Mouse (Mus musculus) embryonic facial prominence, embryonic 11.5 days (tissue): Measurements from ENCODE around the gene Sall1. TPM values are rescaled to one million over a fixed set of nuclear protein-coding genes. Genes with fewer than 3 reads are reported as not detected.
A peak's percentile ranks its signal among the peaks of the same experiment; 100 is the strongest.

ENCODE experiments used
- ATAC-seq: fragments of 200-750 bp; cut with Nextera tagmentation; replicated peaks from 2 replicates; pipeline ENCODE4 v1.8.0; 2017; ENCODE audit warnings: low read depth; ENCODE audit not compliant: insufficient number of reproducible peaks, low FRiP score, low TSS enrichment
- DNase-seq: peaks from one replicate; pipeline ENCODE4 v3.0.0-alpha.2; 2015; ENCODE audit warnings: low spot score
- H3K27ac ChIP-seq: fragments of 300-500 bp; sonication (generic); replicated peaks from 2 replicates; pipeline ENCODE4 v1.5.1; 2014; ENCODE audit warnings: mild to moderate bottlenecking, low read depth, low read length, control low read depth
- H3K27me3 ChIP-seq: fragments of 300-500 bp; sonication (generic); 2 replicates; pipeline ENCODE4 v1.6.1; 2014; ENCODE audit warnings: mild to moderate bottlenecking, low read length, moderate library complexity, mixed read lengths; ENCODE audit not compliant: control insufficient read depth, insufficient read depth
- H3K36me3 ChIP-seq: fragments of 300-500 bp; sonication (generic); replicated peaks from 2 replicates; pipeline ENCODE4 v1.6.1; 2014; ENCODE audit warnings: low read depth, mild to moderate bottlenecking, low read length, moderate library complexity, mixed read lengths; ENCODE audit not compliant: control insufficient read depth, insufficient read depth
- H3K4me1 ChIP-seq: fragments of 300-500 bp; sonication (generic); 2 replicates; pipeline ENCODE4 v1.6.1; 2014; ENCODE audit warnings: low read length, mixed read lengths; ENCODE audit not compliant: control insufficient read depth, insufficient read depth
- H3K4me2 ChIP-seq: fragments of 300-500 bp; sonication (generic); 2 replicates; pipeline ENCODE4 v1.6.1; 2014; ENCODE audit warnings: low read depth, mild to moderate bottlenecking, control low read depth, low read length, moderate library complexity
- H3K4me3 ChIP-seq: fragments of 300-500 bp; sonication (generic); 2 replicates; pipeline ENCODE4 v1.5.1; 2014; ENCODE audit warnings: low read depth, low read length, control low read depth
- H3K9ac ChIP-seq: fragments of 300-500 bp; sonication (generic); replicated peaks from 2 replicates; pipeline ENCODE4 v1.6.1; 2014; ENCODE audit warnings: mild to moderate bottlenecking, control low read depth, low read length
- H3K9me3 ChIP-seq: fragments of 300-500 bp; sonication (generic); replicated peaks from 2 replicates; pipeline ENCODE4 v1.6.1; 2016; ENCODE audit warnings: mild to moderate bottlenecking, low read length, inconsistent platforms, mixed read lengths; ENCODE audit not compliant: control insufficient read depth
- WGBS: fragments of 180-500 bp; shearing (Covaris S2); extraction: QIAGEN DNeasy Blood & Tissue Kit; methylation state at CpG from one replicate; pipeline ENCODE4 v1.1.7; 2014; 5-methylcytosine and 5-hydroxymethylcytosine counted together
- polyA plus RNA-seq: library from polyadenylated mRNA; unstranded; fragments of >200 nt; fragmentation: Nextera tagmentation; extraction: Ambion mirVana; gene quantifications from 2 replicates; pipeline ENCODE4 v1.2.1, GENCODE M21; 2014

Sall1 gene
- polyA plus RNA-seq: 4.6 and 4.8 TPM in 2 replicates

GRCm38 (mm10) chr8:89043940-89044339 lies at the start of gene Sall1:
Sall1 (minus strand) TSS chr8:89044162.
- no peaks in the 10 kb centered on the region for H3K36me3 ChIP-seq

GRCm38 (mm10) chr8:89089916-89090315 lies 46.0 kb upstream of the Sall1 start:
- Histone ChIP-seq H3K4me1 (no peaks in the 10 kb centered on the region; the same call in 1 of the 2 replicates), H3K4me2 (no peak overlapping the region), H3K4me3 (no peak overlapping the region), H3K9me3 (no peaks in the 10 kb centered on the region), H3K9ac (no peak overlapping the region), H3K27ac (no peak overlapping the region), H3K36me3 (no peaks in the 10 kb centered on the region), H3K27me3 (no peaks in the 10 kb centered on the region)
- DNase-seq (no peak), ATAC-seq (no peak)
- WGBS: 41% methylated on average over 5 of the region's 5 CpGs

More at GRCm38 (mm10) chr8:89043940-89044339, at the start of gene Sall1:
- DNase-seq (peak; percentile 49), ATAC-seq (0 out of 2 replicates have a peak, but pooled peaks have one; percentile 3)
- Histone ChIP-seq H3K9me3 (no peaks in the 10 kb centered on the region), H3K4me2 (peak within 1 kb of the TSS; percentile 71), H3K4me3 (peak within 1 kb of the TSS; percentile 43), H3K27ac (peak within 1 kb of the TSS; percentile 48; the same call in 1 of the 2 replicates), H3K4me1 (peaks cover 11% of the 10 kb centered on the region), H3K27me3 (peaks cover 16% of the 10 kb centered on the region), H3K9ac (peak within 1 kb of the TSS; percentile 76)
- WGBS: under 1% methylated on average over 25 of the region's 25 CpGs

GRCm38 (mm10) chr8:89079147-89079546 lies 35.2 kb upstream of the Sall1 start:
- no peak overlapping the region for H3K9ac ChIP-seq
- H3K4me3 ChIP-seq: no peak overlapping the region
- H3K27me3 ChIP-seq: no peaks in the 10 kb centered on the region
- no peak overlapping the region for H3K4me2 ChIP-seq
- DNase-seq (no peak), ATAC-seq (no peak)
- no peaks in the 10 kb centered on the region for H3K36me3 ChIP-seq
- WGBS: 81% methylated on average over 2 of the region's 2 CpGs
- no peak overlapping the region for H3K27ac ChIP-seq
- H3K9me3 ChIP-seq: no peaks in the 10 kb centered on the region
- H3K4me1 ChIP-seq: no peaks in the 10 kb centered on the region

- Histone ChIP-seq H3K36me3 (no peaks in the 10 kb centered on the region), H3K9me3 (no peaks in the 10 kb centered on the region), H3K27ac (no peak overlapping the region), H3K4me3 (no peak overlapping the region), H3K4me2 (no peak overlapping the region), H3K4me1 (no peaks in the 10 kb centered on the region), H3K9ac (no peak overlapping the region), H3K27me3 (no peaks in the 10 kb centered on the region)
- no peak for DNase-seq
- WGBS: 10% methylated on average over 3 of the region's 3 CpGs
- ATAC-seq: no peak
These were observed 29.0 kb upstream of the Sall1 start for GRCm38 (mm10) chr8:89072968-89073382.

GRCm38 (mm10) chr8:89067499-89067898 lies 23.5 kb upstream of the Sall1 start:
- no peak overlapping the region for H3K9ac ChIP-seq
- 90% methylated on average over 3 of the region's 3 CpGs for WGBS
- H3K36me3 ChIP-seq: no peaks in the 10 kb centered on the region
- H3K27me3 ChIP-seq: no peaks in the 10 kb centered on the region
- no peak overlapping the region for H3K27ac ChIP-seq
- DNase-seq (no peak), ATAC-seq (no peak)
- H3K4me2 ChIP-seq: no peak overlapping the region
- H3K9me3 ChIP-seq: no peaks in the 10 kb centered on the region
- H3K4me3 ChIP-seq: no peak overlapping the region
- H3K4me1 ChIP-seq: no peaks in the 10 kb centered on the region

GRCm38 (mm10) chr8:89064042-89064441 lies 20.1 kb upstream of the Sall1 start:
- no peak overlapping the region for H3K4me2 ChIP-seq
- no peak overlapping the region for H3K27ac ChIP-seq
- H3K4me1 ChIP-seq: no peaks in the 10 kb centered on the region
- H3K36me3 ChIP-seq: no peaks in the 10 kb centered on the region
- DNase-seq (no peak), ATAC-seq (no peak)
- H3K9me3 ChIP-seq: no peaks in the 10 kb centered on the region
- no peak overlapping the region for H3K4me3 ChIP-seq
- WGBS: 62% methylated on average over 9 of the region's 9 CpGs
- no peak overlapping the region for H3K9ac ChIP-seq
- H3K27me3 ChIP-seq: no peaks in the 10 kb centered on the region

- ATAC-seq: no peak
- H3K27ac ChIP-seq: no peak overlapping the region
- no peak overlapping the region for H3K9ac ChIP-seq
These were observed 19.5 kb upstream of the Sall1 start for GRCm38 (mm10) chr8:89063366-89064040.

GRCm38 (mm10) chr8:89060717-89061116 lies 16.8 kb upstream of the Sall1 start:
- Histone ChIP-seq H3K4me2 (no peak overlapping the region), H3K9me3 (no peaks in the 10 kb centered on the region), H3K4me3 (no peak overlapping the region), H3K36me3 (no peaks in the 10 kb centered on the region), H3K27me3 (no peaks in the 10 kb centered on the region), H3K27ac (no peak overlapping the region), H3K4me1 (no peaks in the 10 kb centered on the region), H3K9ac (no peak overlapping the region)
- ATAC-seq (no peak), DNase-seq (no peak)
- WGBS: 87% methylated on average over 8 of the region's 8 CpGs

More at GRCm38 (mm10) chr8:89063366-89064040, 19.5 kb upstream of the Sall1 start:
- DNase-seq: no peak
- Histone ChIP-seq H3K27me3 (no peaks in the 10 kb centered on the region), H3K4me2 (no peak overlapping the region), H3K4me3 (no peak overlapping the region), H3K36me3 (no peaks in the 10 kb centered on the region), H3K9me3 (no peaks in the 10 kb centered on the region), H3K4me1 (no peaks in the 10 kb centered on the region)
- WGBS: 73% methylated on average over 10 of the region's 10 CpGs
